14 mouse cellular contexts compared by ENCODE assay signal in genomic region chr2:147361581-147361980, GRCm38 (mm10). TPM values are rescaled to one million over a fixed set of nuclear protein-coding genes. Genes with fewer than 3 reads are reported as not detected.
DNase-seq lines count a peak whose midpoint lies in the region; ATAC-seq and TF ChIP-seq lines count a peak whose summit lies in the region.
"Had no signal": no experiment of that assay in that cellular context is flagged by ENCODE, and none has a peak within 500 bp of the region (broad histone marks: within the 10 kb centered on the region; RNA-seq: fewer than 3 reads in every experiment).

TSS of gene Pax1 (plus strand) at chr2:147361925.

- no peak within 1 kb of the TSS for H3K4me2 ChIP-seq in heart, postnatal 0 days (ENCODE audit: low read depth, low read length)
- H3K4me2 ChIP-seq in stomach, embryonic 15.5 days, result 0 out of 2 replicates have a peak within 1 kb of the TSS, but pooled peaks have one; percentile 1
- H3K4me2 ChIP-seq in stomach, postnatal 0 days (replicated peaks; ENCODE audit: low read depth), result no peak within 1 kb of the TSS
- peak within 1 kb of the TSS; percentile 40 for H3K4me2 ChIP-seq in embryonic facial prominence, embryonic 14.5 days (ENCODE audit: low read depth, low read length)
- no peak within 1 kb of the TSS for H3K4me2 ChIP-seq in neural tube, embryonic 15.5 days
- H3K4me2 ChIP-seq: liver, embryonic 12.5 days had no signal

- H3K9me3 ChIP-seq in heart, postnatal 0 days (replicated peaks; ENCODE audit: control insufficient read depth, low read length), result no peaks in the 10 kb centered on the region
- H3K9me3 ChIP-seq in stomach, embryonic 15.5 days, result no peaks in the 10 kb centered on the region
- H3K9me3 ChIP-seq in stomach, postnatal 0 days (ENCODE audit: control insufficient read depth, low read length), result no peaks in the 10 kb centered on the region
- no peaks in the 10 kb centered on the region for H3K9me3 ChIP-seq in embryonic facial prominence, embryonic 14.5 days (ENCODE audit: control insufficient read depth, low read length)
- no peaks in the 10 kb centered on the region for H3K9me3 ChIP-seq in neural tube, embryonic 15.5 days (replicated peaks)
- H3K9me3 ChIP-seq: liver, embryonic 12.5 days had no signal

- H3K4me1 ChIP-seq in heart, postnatal 0 days (ENCODE audit: control insufficient read depth, insufficient read depth), result no peaks in the 10 kb centered on the region
- H3K4me1 ChIP-seq in stomach, embryonic 15.5 days, result peaks cover 6% of the 10 kb centered on the region
- no peaks in the 10 kb centered on the region for H3K4me1 ChIP-seq in stomach, postnatal 0 days (replicated peaks; ENCODE audit: control insufficient read depth, insufficient read depth)
- H3K4me1 ChIP-seq in embryonic facial prominence, embryonic 14.5 days (ENCODE audit: control insufficient read depth, insufficient read depth, low read length), result peaks cover 8% of the 10 kb centered on the region; the same call in 1 of the 2 replicates
- H3K4me1 ChIP-seq in neural tube, embryonic 15.5 days, result peaks cover 14% of the 10 kb centered on the region
- H3K4me1 ChIP-seq: liver, embryonic 12.5 days had no signal

- DNase-seq in heart, postnatal 0 days (ENCODE audit: low spot score), result no peak
- DNase-seq in heart, adult 9 months (ENCODE audit: low spot score in 2 of 2), result no peak
- no peak for DNase-seq in stomach, postnatal 0 days (ENCODE audit: low spot score)
- DNase-seq in embryonic facial prominence, embryonic 14.5 days (ENCODE audit: low spot score), result no peak
- DNase-seq in right cerebral cortex, postnatal 36 days (ENCODE audit: low spot score in 2 of 2), result no peak
- DNase-seq: adrenal gland, adult 8-10 months; cerebellum, adult 11 months had no signal

- peaks cover 97% of the 10 kb centered on the region for H3K27me3 ChIP-seq in heart, postnatal 0 days (ENCODE audit: control insufficient read depth, insufficient read depth, low read length)
- peaks cover 89% of the 10 kb centered on the region for H3K27me3 ChIP-seq in stomach, embryonic 15.5 days (replicated peaks)
- peaks cover 32% of the 10 kb centered on the region for H3K27me3 ChIP-seq in stomach, postnatal 0 days (ENCODE audit: control insufficient read depth, insufficient read depth, low read length)
- H3K27me3 ChIP-seq in embryonic facial prominence, embryonic 14.5 days (replicated peaks; ENCODE audit: control insufficient read depth, insufficient read depth, low read length), result peaks cover 96% of the 10 kb centered on the region
- H3K27me3 ChIP-seq in neural tube, embryonic 15.5 days (replicated peaks), result peaks cover 95% of the 10 kb centered on the region

- H3K36me3 ChIP-seq in heart, postnatal 0 days (replicated peaks; ENCODE audit: control insufficient read depth, insufficient read depth, low read length), result no peaks in the 10 kb centered on the region
- no peaks in the 10 kb centered on the region for H3K36me3 ChIP-seq in stomach, embryonic 15.5 days
- no peaks in the 10 kb centered on the region for H3K36me3 ChIP-seq in stomach, postnatal 0 days (ENCODE audit: control insufficient read depth, insufficient read depth, low read length)
- no peaks in the 10 kb centered on the region for H3K36me3 ChIP-seq in embryonic facial prominence, embryonic 14.5 days (ENCODE audit: control insufficient read depth, insufficient read depth, low read length)
- H3K36me3 ChIP-seq in neural tube, embryonic 15.5 days, result no peaks in the 10 kb centered on the region
- H3K36me3 ChIP-seq: liver, embryonic 12.5 days had no signal

- no peak within 1 kb of the TSS for H3K27ac ChIP-seq in heart, postnatal 0 days (ENCODE audit: low read depth)
- no peak within 1 kb of the TSS for H3K27ac ChIP-seq in stomach, embryonic 15.5 days
- no peak within 1 kb of the TSS for H3K27ac ChIP-seq in stomach, postnatal 0 days (replicated peaks)
- no peak within 1 kb of the TSS for H3K27ac ChIP-seq in embryonic facial prominence, embryonic 14.5 days (replicated peaks; ENCODE audit: low read depth, low read length)
- H3K27ac ChIP-seq in neural tube, embryonic 15.5 days (replicated peaks), result no peak within 1 kb of the TSS
- H3K27ac ChIP-seq: liver, embryonic 12.5 days had no signal

- H3K4me3 ChIP-seq in heart, postnatal 0 days (ENCODE audit: low read depth, low read length), result peak within 1 kb of the TSS; percentile 6; the same call in 1 of the 2 replicates
- 0 out of 2 replicates have a peak within 1 kb of the TSS, but pooled peaks have one; percentile 2 for H3K4me3 ChIP-seq in stomach, embryonic 15.5 days (replicated peaks)
- H3K4me3 ChIP-seq in stomach, postnatal 0 days (ENCODE audit: low read depth, low read length), result no peak within 1 kb of the TSS
- peak within 1 kb of the TSS; percentile 28 for H3K4me3 ChIP-seq in embryonic facial prominence, embryonic 14.5 days (ENCODE audit: low read depth, low read length)
- peak within 1 kb of the TSS; percentile 23; the same call in 1 of the 2 replicates for H3K4me3 ChIP-seq in neural tube, embryonic 15.5 days (replicated peaks)
- H3K4me3 ChIP-seq: liver, embryonic 12.5 days had no signal

- no peak for TF ChIP-seq CTCF in heart, postnatal 0 days (IDR thresholded peaks at IDR 0.05; ENCODE audit: low read depth)
- no peak for TF ChIP-seq CTCF in stomach, postnatal 0 days (IDR thresholded peaks at IDR 0.05; ENCODE audit: low read depth)

- 2% methylated on average over 18 of the region's 18 CpGs for WGBS in heart, postnatal 0 days
- 1% methylated on average over 18 of the region's 18 CpGs for WGBS in stomach, embryonic 15.5 days
- 1% methylated on average over 18 of the region's 18 CpGs for WGBS in stomach, postnatal 0 days
- 1% methylated on average over 18 of the region's 18 CpGs for WGBS in embryonic facial prominence, embryonic 14.5 days
- WGBS in neural tube, embryonic 15.5 days, result 1% methylated on average over 18 of the region's 18 CpGs

- TF ChIP-seq EP300 in heart, postnatal 0 days (IDR thresholded peaks at IDR 0.05; ENCODE audit: low read depth), result no peak
- TF ChIP-seq EP300 in stomach, postnatal 0 days (optimal IDR thresholded peaks at IDR 0.05), result no peak

- no peak within 1 kb of the TSS for H3K9ac ChIP-seq in heart, postnatal 0 days (replicated peaks; ENCODE audit: low read depth, low read length)
- H3K9ac ChIP-seq in stomach, embryonic 15.5 days, result no peak within 1 kb of the TSS
- no peak within 1 kb of the TSS for H3K9ac ChIP-seq in stomach, postnatal 0 days (ENCODE audit: low read length)
- peak within 1 kb of the TSS; percentile 42 for H3K9ac ChIP-seq in embryonic facial prominence, embryonic 14.5 days (ENCODE audit: low read depth, low read length)
- H3K9ac ChIP-seq in neural tube, embryonic 15.5 days (replicated peaks), result no peak within 1 kb of the TSS
- H3K9ac ChIP-seq: liver, embryonic 12.5 days had no signal

- no peak for ATAC-seq in heart, postnatal 0 days (ENCODE audit: insufficient read depth, low read depth)
- ATAC-seq in stomach, embryonic 15.5 days (ENCODE audit: insufficient read depth, low FRiP score, low read depth), result no peak
- ATAC-seq in stomach, postnatal 0 days (ENCODE audit: low FRiP score, low TSS enrichment), result no peak
- no peak for ATAC-seq in embryonic facial prominence, embryonic 14.5 days (ENCODE audit: low read depth)
- ATAC-seq in neural tube, embryonic 15.5 days (ENCODE audit: low FRiP score), result no peak
- ATAC-seq in inflammation-experienced regulatory T-cells, adult 6 months, result no peak

RNA-seq across cellular contexts. Expression of gene Pax1, which starts in this region (rescaled TPM):
- total RNA-seq in heart, postnatal 0 days (2014; rRNA removed; ENCODE audit: low replicate concordance), result 0.04 TPM in 1 of 2 replicates, not detected in the other
- polyA plus RNA-seq in heart, postnatal 0 days (2015; fragmentation: Nextera tagmentation; extraction: Ambion mirVana), result not detected in 2 replicates
- polyA plus RNA-seq in stomach, embryonic 15.5 days (2015; fragmentation: Nextera tagmentation; extraction: Ambion mirVana), result not detected in 2 replicates
- not detected in 2 replicates for polyA plus RNA-seq in stomach, postnatal 0 days (2015; fragmentation: Nextera tagmentation; extraction: Ambion mirVana)
- 7.3 and 9.3 TPM in 2 replicates for polyA plus RNA-seq in embryonic facial prominence, embryonic 14.5 days (2014; fragmentation: Nextera tagmentation; extraction: Ambion mirVana)
- polyA plus RNA-seq in neural tube, embryonic 15.5 days (2015; fragmentation: Nextera tagmentation; extraction: Ambion mirVana), result 0.74 and 20.4 TPM in 2 replicates
- not detected for polyA plus RNA-seq in inflammation-experienced regulatory T-cells, adult 6 months (2017; shearing (Covaris generic))
- total RNA-seq: adrenal gland, adult 8-10 months; granulocyte monocyte progenitor cell, adult 5-6 weeks; megakaryocyte-erythroid progenitor cell, adult 5-6 weeks; MEL had no signal
- polyA plus RNA-seq: liver, embryonic 12.5 days had no signal

Comparison
In these comparisons a context has a peak if more than half of its experiments do, and no peak if none do; other contexts are left out.
1. H3K4me2 ChIP-seq: peak in stomach, embryonic 15.5 days (single experiment) and embryonic facial prominence, embryonic 14.5 days (single experiment); none in heart, postnatal 0 days (single experiment), stomach, postnatal 0 days (single experiment) and neural tube, embryonic 15.5 days (single experiment).